Mouse (Mus musculus) stomach, embryonic 14.5 days (tissue): ENCODE measurements around the gene Slitrk2. TPM values are rescaled to one million over a fixed set of nuclear protein-coding genes. Genes with fewer than 3 reads are reported as not detected.
A peak's percentile ranks its signal among the peaks of the same experiment; 100 is the strongest.

Experiments used
- ATAC-seq: fragments of 200-750 bp; cut with Nextera tagmentation; 2 replicates; pipeline ENCODE4 v1.8.0; 2017; ENCODE audit warnings: low read depth, moderate TSS enrichment; ENCODE audit not compliant: insufficient number of reproducible peaks, insufficient read depth, low FRiP score
- H3K27ac ChIP-seq: fragments of 300-500 bp; sonication (generic); 2 replicates; pipeline ENCODE4 v1.5.1; 2014; ENCODE audit warnings: mild to moderate bottlenecking, low read length, moderate library complexity, mixed read lengths
- H3K27me3 ChIP-seq: fragments of 300-500 bp; sonication (generic); 2 replicates; pipeline ENCODE4 v1.6.1; 2014; ENCODE audit warnings: low read length, control low read depth, mixed read lengths; ENCODE audit not compliant: control insufficient read depth, insufficient read depth
- H3K36me3 ChIP-seq: fragments of 300-500 bp; sonication (generic); 2 replicates; pipeline ENCODE4 v1.6.1; 2014; ENCODE audit warnings: mild to moderate bottlenecking, control low read depth, low read length, moderate library complexity, mixed read lengths; ENCODE audit not compliant: control insufficient read depth, insufficient read depth
- H3K4me1 ChIP-seq: fragments of 300-500 bp; sonication (generic); 2 replicates; pipeline ENCODE4 v1.6.1; 2014; ENCODE audit warnings: low read length, control low read depth, mixed read lengths; ENCODE audit not compliant: control insufficient read depth, insufficient read depth
- H3K4me2 ChIP-seq: fragments of 300-500 bp; sonication (generic); replicated peaks from 2 replicates; pipeline ENCODE4 v1.6.1; 2014; ENCODE audit warnings: low read depth, low read length, control low read depth
- H3K4me3 ChIP-seq: fragments of 300-500 bp; sonication (generic); 2 replicates; pipeline ENCODE4 v1.5.1; 2014; ENCODE audit warnings: low read depth, low read length, control low read depth
- H3K9ac ChIP-seq: fragments of 300-500 bp; sonication (generic); replicated peaks from 2 replicates; pipeline ENCODE4 v1.6.1; 2014; ENCODE audit warnings: low read depth, mild to moderate bottlenecking, control low read depth, low read length, moderate library complexity, mixed read lengths
- H3K9me3 ChIP-seq: fragments of 300-500 bp; sonication (generic); 2 replicates; pipeline ENCODE4 v1.6.1; 2016; ENCODE audit warnings: low read depth, low read length, control low read depth; ENCODE audit not compliant: control insufficient read depth
- WGBS: fragments of 180-500 bp; shearing (Covaris S2); extraction: QIAGEN DNeasy Blood & Tissue Kit; methylation state at CpG from one replicate; pipeline ENCODE4 v1.1.7; 2014; 5-methylcytosine and 5-hydroxymethylcytosine counted together
- polyA plus RNA-seq: library from polyadenylated mRNA; unstranded; fragments of >200 nt; fragmentation: Nextera tagmentation; extraction: Ambion mirVana; gene quantifications from 2 replicates; pipeline ENCODE4 v1.2.1, GENCODE M21; 2014

Slitrk2 gene
- 2.4 and 3.0 TPM in 2 replicates for polyA plus RNA-seq

DNA sequence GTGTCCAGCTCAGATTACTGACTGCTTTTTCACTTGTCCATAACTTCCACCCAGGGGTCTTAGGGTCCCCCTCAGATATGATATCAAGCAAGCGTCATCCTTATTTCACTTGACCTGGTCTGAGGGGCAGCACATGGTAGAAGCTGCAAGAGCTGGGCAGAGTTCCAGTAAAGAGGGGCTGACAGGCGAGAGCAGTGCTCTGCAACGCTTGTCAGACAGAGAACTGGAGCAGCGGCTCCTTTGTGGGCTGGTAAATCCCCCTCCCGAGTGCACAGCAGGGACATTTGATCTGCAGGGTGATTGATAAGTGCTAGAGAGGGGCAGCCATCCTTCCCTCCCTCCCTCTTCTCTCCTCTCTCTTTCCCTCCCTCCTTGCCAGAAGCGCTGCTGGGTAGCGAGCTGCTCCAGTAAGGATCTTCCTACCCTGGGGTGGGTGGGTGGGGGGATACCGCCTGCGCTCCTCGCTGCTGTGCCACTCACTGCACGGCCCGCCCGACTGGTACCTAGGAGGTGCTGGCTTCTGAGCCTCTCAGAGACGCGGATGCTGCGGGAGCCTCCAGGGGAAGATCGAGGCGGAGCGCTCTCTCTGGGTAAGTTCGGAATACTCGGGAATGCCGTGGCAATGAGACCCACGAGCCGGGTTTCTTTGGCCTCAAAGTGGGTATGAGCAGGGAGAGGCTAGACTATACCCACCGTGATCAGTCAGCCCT, at the start of gene Slitrk2:
Gene Slitrk2 (plus strand): TSS at position 408 of the 710 bp plus-strand sequence.
- H3K4me2 ChIP-seq = peak within 1 kb of the TSS; percentile 46
- no peaks in the 10 kb centered on the region for H3K27me3 ChIP-seq
- 13% methylated on average over 25 of the region's 25 CpGs for WGBS
- H3K4me3 ChIP-seq = peak within 1 kb of the TSS; percentile 16
- no peak within 1 kb of the TSS for H3K9ac ChIP-seq
- ATAC-seq = no peak
- no peaks in the 10 kb centered on the region for H3K9me3 ChIP-seq
- H3K4me1 ChIP-seq = no peaks in the 10 kb centered on the region
- no peaks in the 10 kb centered on the region for H3K36me3 ChIP-seq
- H3K27ac ChIP-seq = no peak within 1 kb of the TSS

GRCm38 (mm10) chrX:66605490-66605889, 43.6 kb upstream of the Slitrk2 start:
- Histone ChIP-seq H3K27me3 (no peaks in the 10 kb centered on the region), H3K27ac (no peak overlapping the region), H3K4me2 (no peak overlapping the region), H3K4me1 (no peaks in the 10 kb centered on the region), H3K4me3 (no peak overlapping the region), H3K36me3 (no peaks in the 10 kb centered on the region), H3K9me3 (no peaks in the 10 kb centered on the region), H3K9ac (no peak overlapping the region)
- 74% methylated on average over 3 of the region's 3 CpGs for WGBS
- no peak for ATAC-seq

- no peaks in the 10 kb centered on the region for H3K27me3 ChIP-seq
- 21% methylated on average over 21 of the region's 21 CpGs for WGBS
Measured at GRCm38 (mm10) chrX:66652455-66653144, 3.5 kb downstream of the Slitrk2 start.

DNA sequence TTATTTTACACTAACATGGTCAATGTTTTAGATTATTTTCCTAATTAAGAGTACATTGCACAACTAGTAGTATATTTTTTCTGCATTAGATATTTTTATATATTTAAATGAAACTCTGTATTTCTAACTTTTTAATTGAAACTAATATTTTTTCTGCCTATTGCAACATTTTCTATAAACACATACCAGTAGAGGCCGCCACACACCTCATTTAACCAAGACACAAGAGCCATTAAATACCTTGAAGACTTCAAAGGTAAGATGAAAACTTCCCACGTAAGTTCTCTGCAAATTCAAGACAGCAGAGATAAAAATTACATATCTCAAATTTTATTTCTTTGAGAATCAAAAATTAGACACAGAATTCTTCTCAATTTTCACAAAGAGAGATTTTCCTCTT, 8.2 kb downstream of the Slitrk2 start:
- H3K4me3 ChIP-seq = no peak overlapping the region
- H3K27ac ChIP-seq = no peak overlapping the region
- no peaks in the 10 kb centered on the region for H3K4me1 ChIP-seq
- H3K27me3 ChIP-seq = no peaks in the 10 kb centered on the region
- H3K4me2 ChIP-seq = no peak overlapping the region
- WGBS = 32% methylated on average over 2 of the region's 2 CpGs
- no peak for ATAC-seq
- no peaks in the 10 kb centered on the region for H3K36me3 ChIP-seq
- no peaks in the 10 kb centered on the region for H3K9me3 ChIP-seq
- H3K9ac ChIP-seq = no peak overlapping the region

More at GRCm38 (mm10) chrX:66652455-66653144, 3.5 kb downstream of the Slitrk2 start:
- ATAC-seq = peak; percentile 79; the same call in 1 of the 2 replicates
- no peaks in the 10 kb centered on the region for H3K9me3 ChIP-seq
- no peak overlapping the region for H3K27ac ChIP-seq
- H3K4me3 ChIP-seq = peak overlapping the region; percentile 28
- H3K4me1 ChIP-seq = no peaks in the 10 kb centered on the region
- peak overlapping the region; percentile 48 for H3K4me2 ChIP-seq
- no peak overlapping the region for H3K9ac ChIP-seq
- no peaks in the 10 kb centered on the region for H3K36me3 ChIP-seq

DNA sequence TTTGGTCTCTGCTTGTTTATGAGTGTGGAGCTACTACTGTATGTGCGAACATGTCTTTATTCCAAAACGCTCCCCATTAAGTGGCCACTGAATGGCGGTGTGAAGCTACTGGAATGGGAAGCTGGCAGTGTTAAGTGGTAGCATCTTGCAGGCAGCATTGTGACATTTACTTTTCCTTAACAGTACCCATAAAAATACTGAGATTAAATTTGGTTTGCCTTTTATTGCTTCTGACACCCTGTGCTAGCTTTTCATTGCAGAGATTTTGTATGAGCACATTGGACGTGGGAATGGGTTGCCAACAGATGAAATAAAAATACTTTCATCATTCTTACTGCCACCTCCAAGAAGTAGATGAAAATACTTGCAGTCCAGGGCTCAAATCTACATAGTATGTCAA, 27.8 kb downstream of the Slitrk2 start:
- Histone ChIP-seq H3K9ac (no peak overlapping the region), H3K27me3 (no peaks in the 10 kb centered on the region), H3K27ac (no peak overlapping the region), H3K4me3 (no peak overlapping the region), H3K4me2 (no peak overlapping the region), H3K9me3 (no peaks in the 10 kb centered on the region), H3K36me3 (no peaks in the 10 kb centered on the region), H3K4me1 (no peaks in the 10 kb centered on the region)
- ATAC-seq = no peak
- 89% methylated on average over 4 of the region's 4 CpGs for WGBS

DNA sequence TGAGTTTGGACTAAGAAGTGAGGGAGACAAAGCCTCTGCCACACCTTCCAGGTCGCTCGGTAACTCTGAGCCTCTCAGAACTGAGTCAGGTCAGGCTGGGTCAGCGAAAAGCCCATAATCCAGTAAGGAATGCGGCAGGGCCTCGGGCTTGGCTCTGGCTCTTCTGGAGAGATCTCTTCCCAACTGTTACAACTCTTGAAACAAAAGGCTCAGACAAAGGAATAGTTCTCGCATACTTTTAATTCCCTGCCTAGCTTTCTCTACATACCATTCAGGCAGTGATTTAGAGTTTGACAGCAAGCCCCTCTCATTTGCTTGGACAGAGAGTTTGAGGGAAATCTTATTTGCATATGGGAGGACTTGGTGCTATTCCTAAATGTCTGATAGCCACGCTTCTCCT, 29.5 kb downstream of the Slitrk2 start:
- ATAC-seq = no peak
- WGBS = 47% methylated on average over 7 of the region's 7 CpGs
- Histone ChIP-seq H3K27ac (no peak overlapping the region), H3K36me3 (no peaks in the 10 kb centered on the region), H3K9me3 (no peaks in the 10 kb centered on the region), H3K4me1 (no peaks in the 10 kb centered on the region), H3K4me2 (no peak overlapping the region), H3K4me3 (no peak overlapping the region), H3K9ac (no peak overlapping the region), H3K27me3 (no peaks in the 10 kb centered on the region)
